Mouse (Mus musculus) MEL (cell line): Measurements from ENCODE around the gene Map2k1. TPM values are rescaled to one million over a fixed set of nuclear protein-coding genes. Genes with fewer than 3 reads are reported as not detected.

Experiments used
- DNase-seq: peaks from one replicate; pipeline ENCODE4 v3.0.0; 2011; ENCODE audit warnings: low read depth, low spot score
- H3K27ac ChIP-seq: 2 replicates; pipeline ENCODE4 v1.5.1; 2012; ENCODE audit warnings: low read depth, mild to moderate bottlenecking, control low read depth, low read length, moderate library complexity; ENCODE audit not compliant: control insufficient read depth
- H3K27me3 ChIP-seq, 2 experiments: fragments of 150-350 bp in 1 of 2; sonication (generic) in 1 of 2; 2 replicates each; pipeline ENCODE4 v1.6.1; 2012; ENCODE audit warnings: low read length in 2 of 2, mild to moderate bottlenecking in 2 of 2, improper control_type of control experiment in 1 of 2, moderate library complexity in 1 of 2; ENCODE audit not compliant: insufficient read depth in 2 of 2, control insufficient read depth in 1 of 2
- H3K36me3 ChIP-seq, 2 experiments: 2 replicates each; pipeline ENCODE4 v1.6.1; 2012 to 2014; ENCODE audit warnings: low read length in 2 of 2, improper control_type of control experiment in 1 of 2, inconsistent platforms in 1 of 2, mild to moderate bottlenecking in 1 of 2; ENCODE audit not compliant: insufficient read depth in 2 of 2, control insufficient read depth in 1 of 2
- H3K4me1 ChIP-seq, 2 experiments: fragments of 150-350 bp in 1 of 2; sonication (generic) in 1 of 2; 2 replicates each; pipeline ENCODE4 v1.6.1; 2012; ENCODE audit warnings: low read length in 2 of 2, improper control_type of control experiment in 1 of 2, mild to moderate bottlenecking in 1 of 2; ENCODE audit not compliant: insufficient read depth in 2 of 2, control insufficient read depth in 1 of 2
- H3K4me3 ChIP-seq, 2 experiments: fragments of 150-350 bp in 1 of 2; sonication (generic) in 1 of 2; 2 replicates each; pipeline ENCODE4 v1.5.1; 2012; ENCODE audit warnings: low read depth in 2 of 2, low read length in 2 of 2, mild to moderate bottlenecking in 2 of 2, moderate library complexity in 2 of 2, control low read depth in 1 of 2, improper control_type of control experiment in 1 of 2; ENCODE audit not compliant: control insufficient read depth in 1 of 2, insufficient read depth in 1 of 2
- H3K79me2 ChIP-seq: 2 replicates; pipeline ENCODE4 v1.6.1; 2012; ENCODE audit warnings: mild to moderate bottlenecking, low read length, moderate library complexity; ENCODE audit not compliant: control insufficient read depth, poor library complexity, insufficient read depth
- H3K9ac ChIP-seq: 2 replicates; pipeline ENCODE4 v1.6.1; 2012; ENCODE audit warnings: low read depth, mild to moderate bottlenecking, control low read depth, low read length, moderate library complexity; ENCODE audit not compliant: control insufficient read depth, poor library complexity, severe bottlenecking
- H3K9me3 ChIP-seq: fragments of 150-350 bp; sonication (generic); replicated peaks from 2 replicates; pipeline ENCODE4 v1.6.1; 2012; ENCODE audit warnings: mild to moderate bottlenecking, low read length, improper control_type of control experiment, moderate library complexity; ENCODE audit not compliant: insufficient read depth
- BHLHE40 ChIP-seq: IDR thresholded peaks from 2 replicates; pipeline ENCODE4 v1.6.1; 2012; ENCODE audit warnings: low read depth, mild to moderate bottlenecking, inconsistent platforms, low read length, improper control_type of control experiment, borderline replicate concordance
- CHD1 ChIP-seq: IDR thresholded peaks from 2 replicates; pipeline ENCODE4 v1.6.1; 2012; ENCODE audit warnings: low read depth, mild to moderate bottlenecking, inconsistent platforms, low read length, improper control_type of control experiment
- CHD2 ChIP-seq: IDR thresholded peaks from 2 replicates; pipeline ENCODE4 v1.6.1; 2011; ENCODE audit warnings: low read length, improper control_type of control experiment
- CTCF ChIP-seq, 3 experiments: IDR thresholded peaks in 2 of 3; conservative IDR thresholded peaks in 1 of 3; 2 replicates each; pipeline ENCODE4 v1.5.1; 2011 to 2012; ENCODE audit warnings: low read length in 3 of 3, low read depth in 2 of 3, mild to moderate bottlenecking in 2 of 3, improper control_type of control experiment in 1 of 3, inconsistent platforms in 1 of 3, mixed read lengths in 1 of 3, moderate library complexity in 1 of 3; ENCODE audit not compliant: control insufficient read depth in 1 of 3, insufficient read depth in 1 of 3, poor library complexity in 1 of 3, severe bottlenecking in 1 of 3
- ELF1 ChIP-seq: IDR thresholded peaks from 2 replicates; pipeline ENCODE4 v1.6.1; 2014; ENCODE audit warnings: low read depth, mild to moderate bottlenecking, inconsistent platforms, low read length, improper control_type of control experiment, moderate library complexity
- EP300 ChIP-seq, 2 experiments: IDR thresholded peaks; 2 replicates each; pipeline ENCODE4 v1.6.1; 2011; ENCODE audit warnings: improper control_type of control experiment in 2 of 2, low read length in 2 of 2, low read depth in 1 of 2, mild to moderate bottlenecking in 1 of 2
- KAT2A ChIP-seq: conservative IDR thresholded peaks from 2 replicates; pipeline ENCODE4 v1.6.1; 2012; ENCODE audit warnings: low read depth, low read length, improper control_type of control experiment, inconsistent platforms
- MAFK ChIP-seq: IDR thresholded peaks from 2 replicates; pipeline ENCODE4 v1.6.1; 2011; ENCODE audit warnings: low read depth, mild to moderate bottlenecking, low read length, improper control_type of control experiment, borderline replicate concordance
- MAX ChIP-seq: IDR thresholded peaks from 2 replicates; pipeline ENCODE4 v1.6.1; 2011; ENCODE audit warnings: low read length, improper control_type of control experiment
- MAZ ChIP-seq: IDR thresholded peaks from 2 replicates; pipeline ENCODE4 v1.6.1; 2012; ENCODE audit warnings: low read depth, mild to moderate bottlenecking, inconsistent platforms, low read length, improper control_type of control experiment
- MXI1 ChIP-seq: IDR thresholded peaks from 2 replicates; pipeline ENCODE4 v1.6.1; 2011; ENCODE audit warnings: mild to moderate bottlenecking, low read depth, low read length, improper control_type of control experiment
- MYC ChIP-seq: IDR thresholded peaks from 2 replicates; pipeline ENCODE4 v1.6.1; 2011; ENCODE audit warnings: low read depth, mild to moderate bottlenecking, low read length, improper control_type of control experiment, moderate library complexity
- NELFE ChIP-seq: IDR thresholded peaks from 2 replicates; pipeline ENCODE4 v1.6.1; 2011; ENCODE audit warnings: low read depth, low read length, improper control_type of control experiment
- NRF1 ChIP-seq: IDR thresholded peaks from 2 replicates; pipeline ENCODE4 v1.6.1; 2014; ENCODE audit warnings: low read depth, mild to moderate bottlenecking, inconsistent platforms, low read length, improper control_type of control experiment, moderate library complexity; ENCODE audit not compliant: poor library complexity, insufficient read depth, severe bottlenecking
- POLR2AphosphoS2 ChIP-seq: IDR thresholded peaks from 2 replicates; pipeline ENCODE4 v1.6.1; 2011; ENCODE audit warnings: low read length, improper control_type of control experiment
- RCOR1 ChIP-seq: IDR thresholded peaks from 2 replicates; pipeline ENCODE4 v1.6.1; 2012; ENCODE audit warnings: low read depth, mild to moderate bottlenecking, inconsistent platforms, low read length, improper control_type of control experiment
- SMC3 ChIP-seq: IDR thresholded peaks from 2 replicates; pipeline ENCODE4 v1.6.1; 2011; ENCODE audit warnings: low read depth, low read length, improper control_type of control experiment
- TBP ChIP-seq: IDR thresholded peaks from 2 replicates; pipeline ENCODE4 v1.8.0; 2011; ENCODE audit warnings: low read depth, low read length, improper control_type of control experiment
- UBTF ChIP-seq: IDR thresholded peaks from 2 replicates; pipeline ENCODE4 v1.6.1; 2012; ENCODE audit warnings: low read depth, mild to moderate bottlenecking, inconsistent platforms, low read length, improper control_type of control experiment, moderate library complexity, borderline replicate concordance; ENCODE audit not compliant: insufficient read depth
- USF2 ChIP-seq, 2 experiments: IDR thresholded peaks; 2 replicates each; pipeline ENCODE4 v1.6.1; 2011 to 2012; ENCODE audit warnings: improper control_type of control experiment in 2 of 2, low read length in 2 of 2, borderline replicate concordance in 1 of 2, inconsistent platforms in 1 of 2, low read depth in 1 of 2, mild to moderate bottlenecking in 1 of 2; ENCODE audit not compliant: insufficient read depth in 1 of 2
- ZC3H11A ChIP-seq: IDR thresholded peaks from 2 replicates; pipeline ENCODE4 v1.6.1; 2012; ENCODE audit warnings: low read depth, mild to moderate bottlenecking, inconsistent platforms, low read length, improper control_type of control experiment
- polyA plus RNA-seq, 2 experiments: library from polyadenylated mRNA; stranded (reverse) in 1 of 2; unstranded in 1 of 2; fragments of >175 nt in 1 of 2; fragments of >200 nt in 1 of 2; gene quantifications; 2 replicates each; pipeline versions ENCODE4 v1.2.1 to v1.2.4; 2012; ENCODE audit warnings: low replicate concordance in 2 of 2, low read depth in 1 of 2; ENCODE audit not compliant: insufficient read length in 2 of 2, insufficient read depth in 1 of 2, missing spikeins in 1 of 2
- total RNA-seq: library from RNA; depleted of rRNA; stranded (reverse); fragments of 300-350 nt; gene quantifications from 2 replicates; pipeline ENCODE4 v1.2.3, GENCODE M21; 2012

Gene Map2k1
- total and polyA plus RNA-seq, 3 experiments, result 29.2 to 48.0 TPM; not detected in 1

DNA sequence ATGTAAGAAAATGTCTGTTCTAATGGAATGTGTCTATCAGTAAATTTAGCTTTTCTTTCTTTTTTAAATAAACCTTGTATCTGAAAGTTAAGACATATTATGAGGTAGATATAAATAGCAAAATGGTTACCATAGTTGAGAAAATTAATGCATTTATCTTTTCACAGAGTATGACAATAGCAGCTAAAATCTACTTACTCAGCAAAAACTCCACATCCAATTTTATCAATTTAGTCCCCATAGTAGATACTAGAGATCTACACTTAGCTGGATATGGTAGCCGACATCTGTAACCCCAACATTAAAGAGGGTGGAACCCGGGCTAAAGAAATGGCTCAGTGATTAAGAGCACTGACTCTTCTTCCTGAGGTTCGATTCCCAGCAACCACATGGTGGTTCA, 2.8 kb upstream of the Map2k1 start:
- no peaks in the 10 kb centered on the region for H3K27me3 ChIP-seq
- peaks cover 0 to 19% of the 10 kb centered on the region in 2 experiments; a peak in 2 of 4 replicates for H3K36me3 ChIP-seq
- no peak overlapping the region for H3K27ac ChIP-seq
- H3K4me3 ChIP-seq, result no peak overlapping the region
- H3K9me3 ChIP-seq, result no peaks in the 10 kb centered on the region
- peaks cover 14 to 15% of the 10 kb centered on the region in 2 experiments; a peak in 3 of 4 replicates for H3K4me1 ChIP-seq
- no peak for DNase-seq
- peaks cover 13% of the 10 kb centered on the region for H3K79me2 ChIP-seq
- no peak overlapping the region for H3K9ac ChIP-seq
- peak; percentile 78 for TF ChIP-seq MAFK
- TF ChIP-seq NELFE, result no peak
- no peak for TF ChIP-seq ELF1
- TF ChIP-seq UBTF, result no peak
- no peak for TF ChIP-seq RCOR1
- no peak for TF ChIP-seq CTCF (IDR thresholded peaks at IDR 0.05 in 2 of 3, conservative IDR thresholded peaks at IDR 0.05 in 1 of 3; ENCODE audit: control insufficient read depth in 1 of 3, insufficient read depth in 1 of 3, low read depth in 2 of 3, low read length in 3 of 3, poor library complexity in 1 of 3, severe bottlenecking in 1 of 3)
- TF ChIP-seq, all 39 proteins: peak for 1

DNA sequence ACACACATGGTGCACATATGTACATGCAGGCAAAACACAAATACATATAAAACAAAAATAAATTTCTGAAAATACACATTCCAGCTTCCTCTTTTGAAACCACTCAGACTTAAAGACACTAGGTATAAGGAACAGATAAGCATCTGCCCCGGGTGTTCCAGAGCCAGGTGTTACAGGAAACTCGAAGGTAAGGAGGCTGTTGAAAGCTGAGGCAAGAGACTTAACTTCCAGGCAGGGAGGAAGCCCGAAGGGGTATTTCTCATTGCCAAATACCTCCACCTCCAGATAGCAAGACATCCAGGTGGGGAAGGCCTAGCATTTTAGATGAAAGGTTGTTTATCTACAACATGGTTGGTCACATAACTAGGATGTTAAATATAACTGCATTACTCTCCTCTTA, 2.0 kb upstream of the Map2k1 start:
- Histone ChIP-seq H3K27me3 (no peaks in the 10 kb centered on the region), H3K4me1 (peaks cover 14 to 15% of the 10 kb centered on the region in 2 experiments; a peak in 3 of 4 replicates), H3K9me3 (no peaks in the 10 kb centered on the region), H3K79me2 (peaks cover 13% of the 10 kb centered on the region), H3K27ac (no peak overlapping the region), H3K4me3 (peak overlapping the region in 1 of 2 experiments; percentile 13; a peak in 1 of 4 replicates), H3K9ac (no peak overlapping the region), H3K36me3 (peaks cover 0 to 15% of the 10 kb centered on the region in 2 experiments; a peak in 2 of 4 replicates)
- peak; percentile 37 for DNase-seq
- no peak for TF ChIP-seq CHD2
- TF ChIP-seq CHD1, result 0 out of 2 replicates have a peak, but pooled peaks have one; percentile 41
- TF ChIP-seq MYC, result no peak
- no peak for TF ChIP-seq MAZ

DNA sequence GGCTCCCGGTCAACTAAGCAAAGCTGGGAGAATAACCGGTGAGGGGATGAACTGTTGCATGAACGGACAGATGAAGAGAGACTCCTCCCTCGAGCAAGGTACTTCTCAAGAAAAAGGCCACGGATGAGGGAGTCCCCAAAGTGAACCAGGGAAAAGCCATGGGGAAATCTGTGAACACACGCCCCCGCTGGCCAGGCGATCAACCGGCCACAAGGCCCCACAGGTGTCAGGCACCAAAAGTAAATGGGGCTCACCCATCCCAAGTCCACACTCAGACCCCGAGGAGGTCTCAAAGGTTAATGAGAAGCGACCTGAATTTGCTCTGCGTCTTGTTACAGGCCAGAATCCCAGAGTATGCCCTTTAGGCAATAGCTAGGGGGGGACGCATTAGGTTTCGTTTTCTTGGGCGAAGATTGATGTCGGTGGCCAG, 825 bp downstream of the Map2k1 start:
- no peak for DNase-seq
- peak overlapping the region; percentile 95 to 96 for H3K4me3 ChIP-seq
- H3K27me3 ChIP-seq, result no peaks in the 10 kb centered on the region
- H3K4me1 ChIP-seq, result peaks cover 14 to 17% of the 10 kb centered on the region in 2 experiments; a peak in 3 of 4 replicates
- H3K27ac ChIP-seq, result no peak overlapping the region
- TF ChIP-seq BHLHE40 (no peak), MAFK (no peak), MXI1 (peak; percentile 46; the same call in 1 of the 2 replicates), MAZ (no peak), ZC3H11A (no peak), KAT2A (no peak), MYC (no peak), UBTF (no peak), NRF1 (no peak), MAX (no peak), POLR2AphosphoS2 (no peak), TBP (no peak), NELFE (no peak), USF2 (IDR thresholded peaks at IDR 0.05; ENCODE audit: borderline replicate concordance in 1 of 2, insufficient read depth in 1 of 2, low read depth in 1 of 2, low read length in 2 of 2) (no peak), CHD1 (peak; percentile 39; the same call in 1 of the 2 replicates), SMC3 (no peak), EP300 (IDR thresholded peaks at IDR 0.05; ENCODE audit: low read depth in 1 of 2, low read length in 2 of 2) (no peak)
- TF ChIP-seq, all 39 proteins: peak for 2
- Histone ChIP-seq H3K79me2 (peaks cover 13% of the 10 kb centered on the region), H3K36me3 (peaks cover 0 to 15% of the 10 kb centered on the region in 2 experiments; a peak in 2 of 4 replicates), H3K9me3 (no peaks in the 10 kb centered on the region), H3K9ac (peak overlapping the region; percentile 93)
